Mouse (Mus musculus) lung, postnatal 25 days (tissue): ENCODE data around the gene Slc9a9.
A peak's percentile ranks its signal among the peaks of the same experiment; 100 is the strongest.

ENCODE experiments used
- DNase-seq: peaks from one replicate; pipeline ENCODE4 v3.0.0; 2022; ENCODE audit warnings: low spot score

Slc9a9 gene

GRCm38 (mm10) chr9:95208681-95209080 is 539.0 kb downstream of the Slc9a9 start:
- no peak for DNase-seq

DNA sequence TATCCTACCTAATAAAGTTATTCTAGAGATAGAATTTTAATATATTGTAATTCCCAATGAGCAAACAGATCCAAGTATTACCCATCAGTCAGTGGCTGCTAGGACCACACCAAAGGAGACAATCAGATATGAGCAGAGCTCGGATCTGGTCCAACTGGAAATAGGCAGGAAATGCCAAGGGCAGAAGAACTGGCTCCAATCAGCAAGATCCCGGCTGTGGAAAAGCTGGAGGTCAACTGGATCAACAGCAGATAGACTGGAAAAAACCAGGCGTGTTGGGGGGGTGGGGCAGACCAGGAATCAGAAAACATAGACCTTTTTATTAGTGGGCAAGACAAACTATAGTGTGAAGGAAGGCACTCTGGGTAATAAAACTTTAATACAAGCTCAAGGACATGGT is 550.3 kb downstream of the Slc9a9 start:
- peak; percentile 71 for DNase-seq

DNA sequence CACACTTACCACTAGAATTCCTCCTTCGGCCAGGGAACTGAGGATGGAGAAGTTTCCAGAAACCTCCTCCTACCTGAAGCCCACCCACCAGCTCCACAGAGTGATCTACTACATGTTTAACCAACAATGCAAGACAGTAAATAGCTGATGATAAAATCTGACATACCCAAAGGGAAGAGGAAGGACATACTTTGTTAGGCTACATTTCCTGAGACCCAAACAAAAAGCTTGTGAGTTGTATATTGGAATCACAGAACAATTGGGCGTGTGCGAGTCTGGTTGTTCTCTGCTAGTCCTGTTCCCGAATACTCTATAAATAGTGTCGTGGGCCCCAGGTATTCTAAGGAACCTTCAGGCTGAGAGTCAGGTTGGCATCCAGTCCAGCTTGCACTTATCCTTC is 551.6 kb downstream of the Slc9a9 start:
- DNase-seq, result peak; percentile 43

GRCm38 (mm10) chr9:95226986-95227385 is 557.3 kb downstream of the Slc9a9 start:
- no peak for DNase-seq

DNA sequence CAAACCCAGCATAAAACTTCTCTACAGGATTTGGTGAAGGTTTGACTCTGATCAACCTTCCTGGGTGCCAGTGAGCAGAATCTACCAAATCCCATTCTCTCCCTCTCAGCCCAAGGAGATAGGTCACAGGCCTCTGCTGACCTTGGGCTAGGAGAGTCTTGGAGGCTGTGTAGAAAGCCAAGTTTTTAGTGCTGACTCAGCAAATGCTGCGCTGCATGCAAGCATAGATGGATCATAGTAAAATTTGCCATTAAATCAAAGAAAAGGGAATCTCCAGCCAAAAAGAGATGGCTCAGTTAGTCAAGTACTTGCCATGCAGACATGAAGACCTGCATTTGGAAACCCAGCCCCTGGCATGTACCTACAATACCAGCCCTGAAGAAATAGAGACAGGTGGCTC is 558.4 kb downstream of the Slc9a9 start:
- no peak for DNase-seq

GRCm38 (mm10) chr9:95229147-95229546 is 559.4 kb downstream of the Slc9a9 start:
- DNase-seq, result no peak

GRCm38 (mm10) chr9:95239900-95240299 is 570.2 kb downstream of the Slc9a9 start:
- DNase-seq, result no peak

- no peak for DNase-seq
Observed at GRCm38 (mm10) chr9:95242628-95243195, 573.0 kb downstream of the Slc9a9 start.

GRCm38 (mm10) chr9:95254162-95254561 is 584.5 kb downstream of the Slc9a9 start:
- no peak for DNase-seq

DNA sequence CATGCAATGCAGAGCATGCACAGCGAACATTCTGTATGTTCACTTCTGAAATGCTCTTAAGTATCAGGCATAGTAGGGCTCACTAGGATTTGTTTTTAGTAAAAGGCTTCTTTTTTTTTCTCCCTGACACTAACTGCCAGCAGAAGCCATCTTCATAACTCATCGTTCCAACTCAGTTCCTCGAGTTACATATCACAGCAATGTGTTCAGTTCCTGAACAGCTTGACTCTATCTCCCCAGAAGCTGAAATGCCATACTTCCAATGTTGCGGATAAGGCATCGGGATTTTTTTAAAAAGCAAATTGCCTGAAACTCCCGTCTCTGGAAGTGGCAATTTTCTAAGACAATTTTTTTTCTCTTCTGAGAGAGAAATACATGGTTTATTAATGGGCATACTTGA is 586.1 kb downstream of the Slc9a9 start:
- DNase-seq, result no peak

- DNase-seq, result no peak
Observed at GRCm38 (mm10) chr9:95256680-95257316, 587.1 kb downstream of the Slc9a9 start.

DNA sequence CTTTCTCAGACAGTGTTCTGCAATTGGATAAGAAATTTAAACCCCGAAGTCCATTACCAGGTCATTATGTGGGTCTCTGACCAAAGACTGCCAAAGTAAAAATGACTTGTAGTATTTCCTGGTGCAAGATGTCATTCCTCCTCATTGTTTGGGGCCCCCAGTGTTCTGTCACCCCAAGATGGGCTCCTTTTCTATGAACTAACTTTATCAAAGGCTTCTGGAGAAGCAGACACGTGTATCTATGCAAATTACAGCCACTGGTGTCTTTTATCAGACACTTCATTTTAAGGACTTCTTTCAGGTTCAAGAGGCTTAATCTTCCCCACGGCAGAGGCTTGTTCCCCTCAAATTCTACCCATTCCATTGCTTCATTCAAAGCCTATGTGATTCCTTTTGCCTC is 593.1 kb downstream of the Slc9a9 start:
- DNase-seq, result no peak

- DNase-seq, result no peak
Observed at GRCm38 (mm10) chr9:95263867-95264509, 594.3 kb downstream of the Slc9a9 start.

- no peak for DNase-seq
Observed at GRCm38 (mm10) chr9:95266179-95266578, 596.5 kb downstream of the Slc9a9 start.

DNA sequence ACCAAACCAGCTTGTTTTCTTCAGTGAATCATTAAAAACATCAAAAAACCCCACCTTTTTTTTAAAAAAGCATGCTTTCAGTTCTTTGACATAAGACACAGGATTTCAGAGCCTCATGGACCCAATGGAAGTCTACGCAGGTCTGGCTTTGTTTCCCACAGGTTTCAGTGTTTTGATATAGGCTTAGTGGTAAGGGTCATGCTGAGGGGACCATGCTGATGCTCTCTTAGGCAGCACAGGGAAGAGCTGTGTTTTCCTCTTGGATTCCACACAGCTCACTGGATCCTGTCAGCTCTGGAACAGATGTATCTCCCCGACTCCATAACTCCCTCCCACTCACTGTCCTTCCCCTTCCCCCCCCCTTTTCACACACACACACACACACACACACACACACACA is 597.2 kb downstream of the Slc9a9 start:
- DNase-seq, result no peak

GRCm38 (mm10) chr9:95279590-95280344 is 610.1 kb downstream of the Slc9a9 start:
- DNase-seq, result peak; percentile 52
